Mouse (Mus musculus): ENCODE measurements at regions not wholly inside any gene's neighbourhood (a gene's known extent, or its start where the extent isn't known, plus 50 kb on each side); places are given as distances from the start of the nearest gene placed in this dataset.

DNA sequence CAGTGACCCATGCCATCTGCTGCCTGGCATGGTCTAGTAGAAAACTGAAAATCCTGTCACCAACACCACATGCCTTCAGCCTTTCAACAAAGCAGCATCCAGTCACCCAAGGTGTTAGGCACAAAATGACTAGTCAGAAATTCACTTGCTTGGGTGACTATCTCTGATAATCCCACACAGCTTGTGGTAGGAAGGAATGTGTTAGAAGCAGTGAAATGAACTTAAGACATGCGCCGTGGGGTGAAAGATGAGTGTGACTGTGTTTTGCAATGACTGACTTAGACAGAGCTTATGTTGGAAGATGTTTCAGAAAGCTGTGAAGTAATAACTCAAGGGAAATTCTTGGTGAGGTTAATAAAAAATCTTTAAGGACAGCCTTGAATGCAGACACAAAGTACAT lies 51.6 kb upstream of the BC052040 start:
- TF ChIP-seq POLR2A (IDR thresholded peaks at IDR 0.05; ENCODE audit: insufficient read length, low read depth), result no peak
- TF ChIP-seq MAX (IDR thresholded peaks at IDR 0.05; ENCODE audit: low read depth), result no peak
- no peak for TF ChIP-seq TCF3 (IDR thresholded peaks at IDR 0.05; ENCODE audit: insufficient read length, low read depth)
- TF ChIP-seq USF1 (IDR thresholded peaks at IDR 0.05; ENCODE audit: low read depth), result no peak
- TF ChIP-seq MYOD1 (IDR thresholded peaks at IDR 0.05; ENCODE audit: control insufficient read depth in 1 of 3, insufficient read length in 2 of 3, low read depth in 2 of 3), result no peak
- no peak for TF ChIP-seq TCF12 (IDR thresholded peaks at IDR 0.05; ENCODE audit: insufficient read depth, poor library complexity, severe bottlenecking)
- no peak for TF ChIP-seq E2F4 (IDR thresholded peaks at IDR 0.05; ENCODE audit: insufficient read depth)
- no peak for TF ChIP-seq POLR2AphosphoS2 (IDR thresholded peaks at IDR 0.05; ENCODE audit: insufficient read length, low read depth)
- no peak for TF ChIP-seq MYOG (IDR thresholded peaks at IDR 0.05; ENCODE audit: control insufficient read depth in 1 of 3, insufficient read depth in 1 of 3, insufficient read length in 2 of 3, low read depth in 2 of 3)
- no peak for TF ChIP-seq REST (IDR thresholded peaks at IDR 0.05; ENCODE audit: insufficient read depth, insufficient read length)

Measured in myocyte (in vitro differentiated cells).